Comparison of ENCODE assay signal across 8 mouse cellular contexts in the genomic region with DNA sequence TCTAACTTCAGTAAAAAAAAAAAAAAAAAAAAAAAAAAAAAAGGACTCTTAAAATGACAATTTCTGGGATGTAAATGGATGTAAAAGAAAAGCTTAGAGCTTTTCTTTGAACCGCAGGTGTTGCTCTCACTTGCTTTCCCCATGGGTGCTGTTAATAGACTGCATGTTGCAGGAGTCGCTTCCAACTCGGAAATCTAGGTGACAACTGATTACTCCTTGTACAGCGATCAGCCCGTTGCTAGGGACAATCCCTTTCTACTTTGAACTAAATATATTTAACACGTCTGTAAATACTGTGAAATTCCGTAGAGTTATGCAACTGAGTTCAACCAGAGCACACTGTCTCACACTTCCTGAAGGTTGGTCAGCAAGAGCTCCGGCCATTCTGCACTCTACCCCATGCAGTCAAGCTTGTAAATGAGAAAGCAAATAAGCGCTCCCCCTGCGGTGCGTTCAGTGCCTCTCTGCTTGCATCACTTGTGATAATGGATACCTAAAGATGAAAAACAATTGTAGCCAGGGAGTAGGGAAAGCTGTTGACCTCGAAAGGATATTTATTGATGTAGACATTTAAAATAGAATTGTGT.
DNase-seq lines count a peak whose midpoint lies in the region; ATAC-seq and TF ChIP-seq lines count a peak whose summit lies in the region.
"Had no signal": no experiment of that assay in that cellular context is flagged by ENCODE, and none has a peak within 500 bp of the region (broad histone marks: within the 10 kb centered on the region; RNA-seq: fewer than 3 reads in every experiment).

No protein-coding gene starts in this region.

- TF ChIP-seq CTCF in intestine, postnatal 0 days (IDR thresholded peaks at IDR 0.05; ENCODE audit: low read depth): no peak

- no peak overlapping the region for H3K9ac ChIP-seq in liver, embryonic 12.5 days
- no peak overlapping the region for H3K9ac ChIP-seq in intestine, postnatal 0 days (ENCODE audit: low read depth, low read length)

- no peaks in the 10 kb centered on the region for H3K4me1 ChIP-seq in liver, embryonic 12.5 days
- peaks cover 9% of the 10 kb centered on the region for H3K4me1 ChIP-seq in forebrain, embryonic 10.5 days
- H3K4me1 ChIP-seq in intestine, postnatal 0 days (replicated peaks; ENCODE audit: control insufficient read depth, insufficient read depth, low read length): no peaks in the 10 kb centered on the region

- no peak overlapping the region for H3K4me3 ChIP-seq in liver, embryonic 12.5 days
- peak overlapping the region; percentile 34 for H3K4me3 ChIP-seq in forebrain, embryonic 10.5 days
- H3K4me3 ChIP-seq in intestine, postnatal 0 days (ENCODE audit: low read depth, low read length): no peak overlapping the region

- no peaks in the 10 kb centered on the region for H3K9me3 ChIP-seq in liver, embryonic 12.5 days (replicated peaks)
- H3K9me3 ChIP-seq in forebrain, embryonic 10.5 days: no peaks in the 10 kb centered on the region
- H3K9me3 ChIP-seq in intestine, postnatal 0 days (ENCODE audit: control insufficient read depth): no peaks in the 10 kb centered on the region

- no peak overlapping the region for H3K27ac ChIP-seq in liver, embryonic 12.5 days
- no peak overlapping the region for H3K27ac ChIP-seq in forebrain, embryonic 10.5 days
- H3K27ac ChIP-seq in intestine, postnatal 0 days (ENCODE audit: low read depth, low read length): no peak overlapping the region

- H3K4me2 ChIP-seq in liver, embryonic 12.5 days: 0 out of 2 replicates have a peak overlapping the region, but pooled peaks have one; percentile 2
- H3K4me2 ChIP-seq in intestine, postnatal 0 days (replicated peaks; ENCODE audit: low read depth): peak overlapping the region; percentile 32; the same call in 1 of the 2 replicates

- no peak for DNase-seq in liver
- DNase-seq in forebrain, embryonic 10.5 days (ENCODE audit: extremely low spot score, low spot score): no peak
- peak; percentile 48 for DNase-seq in retina, postnatal 1 day
- DNase-seq in spleen, postnatal 10 days (ENCODE audit: low spot score in 2 of 2): no peak
- no peak for DNase-seq in adrenal gland, adult (ENCODE audit: inconsistent age in 2 of 2, low spot score in 1 of 2)
- DNase-seq: adrenal gland, adult 8-10 months had no signal

- 17% methylated on average over 12 of the region's 12 CpGs for WGBS in liver, embryonic 12.5 days (ENCODE audit: insufficient replicate concordance)
- WGBS in forebrain, embryonic 10.5 days: 11% methylated on average over 12 of the region's 12 CpGs
- 7% methylated on average over 12 of the region's 12 CpGs for WGBS in intestine, postnatal 0 days

- ATAC-seq in liver, embryonic 12.5 days: no peak
- ATAC-seq in intestine, postnatal 0 days: no peak; the same call in 1 of the 2 replicates

- H3K27me3 ChIP-seq in liver, embryonic 12.5 days (replicated peaks): no peaks in the 10 kb centered on the region
- H3K27me3 ChIP-seq in forebrain, embryonic 10.5 days (ENCODE audit: poor library complexity, severe bottlenecking): no peaks in the 10 kb centered on the region
- H3K27me3 ChIP-seq in intestine, postnatal 0 days (replicated peaks; ENCODE audit: control insufficient read depth, insufficient read depth, low read length): no peaks in the 10 kb centered on the region

- H3K36me3 ChIP-seq in liver, embryonic 12.5 days: no peaks in the 10 kb centered on the region
- H3K36me3 ChIP-seq in forebrain, embryonic 10.5 days (replicated peaks): no peaks in the 10 kb centered on the region
- no peaks in the 10 kb centered on the region for H3K36me3 ChIP-seq in intestine, postnatal 0 days (ENCODE audit: control insufficient read depth, insufficient read depth)
